Mouse (Mus musculus) frontal cortex, postnatal 36 days (tissue): Measurements from ENCODE around the gene Dclre1a.
"Not testable (repeated sequence)": the region's sequence is repeated elsewhere in the genome, so short reads cannot be mapped to it uniquely, and the experiment has no call there.

Experiments
- DNase-seq, 2 experiments: peaks; one replicate each; pipeline ENCODE4 v3.0.0; 2022; ENCODE audit warnings: low spot score in 2 of 2

The Dclre1a gene

DNA sequence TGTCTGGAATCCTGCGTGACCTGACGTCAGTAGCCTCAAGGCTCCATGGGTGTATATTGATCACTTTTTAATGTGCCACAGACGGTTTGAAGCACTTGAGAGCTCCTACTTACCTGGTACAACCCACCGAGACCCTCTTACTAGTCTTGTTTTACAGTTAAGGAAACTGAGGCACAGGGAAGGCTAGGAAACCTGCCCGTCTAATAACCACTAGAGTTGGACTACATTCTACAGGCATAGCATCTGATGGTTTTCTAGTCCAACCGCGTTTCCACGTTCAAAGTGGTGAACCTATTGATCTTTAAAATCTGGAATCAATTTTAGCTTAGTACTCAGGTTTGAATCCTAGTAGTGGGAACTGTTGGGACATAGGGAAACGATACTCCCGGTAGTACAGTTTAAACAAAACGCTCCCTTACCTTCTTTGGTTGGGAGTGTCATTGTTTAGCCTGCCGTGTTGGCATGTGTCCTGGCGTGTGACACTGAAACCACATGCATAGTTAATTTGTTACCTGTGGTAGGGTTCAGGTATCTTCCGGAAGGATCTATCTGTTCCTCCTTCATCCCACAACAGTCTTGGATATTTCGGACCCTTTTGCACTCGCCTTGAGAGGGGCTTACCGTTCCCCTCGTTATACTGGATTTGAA is 1.1 kb upstream of the Dclre1a start:
- no peak for DNase-seq

DNA sequence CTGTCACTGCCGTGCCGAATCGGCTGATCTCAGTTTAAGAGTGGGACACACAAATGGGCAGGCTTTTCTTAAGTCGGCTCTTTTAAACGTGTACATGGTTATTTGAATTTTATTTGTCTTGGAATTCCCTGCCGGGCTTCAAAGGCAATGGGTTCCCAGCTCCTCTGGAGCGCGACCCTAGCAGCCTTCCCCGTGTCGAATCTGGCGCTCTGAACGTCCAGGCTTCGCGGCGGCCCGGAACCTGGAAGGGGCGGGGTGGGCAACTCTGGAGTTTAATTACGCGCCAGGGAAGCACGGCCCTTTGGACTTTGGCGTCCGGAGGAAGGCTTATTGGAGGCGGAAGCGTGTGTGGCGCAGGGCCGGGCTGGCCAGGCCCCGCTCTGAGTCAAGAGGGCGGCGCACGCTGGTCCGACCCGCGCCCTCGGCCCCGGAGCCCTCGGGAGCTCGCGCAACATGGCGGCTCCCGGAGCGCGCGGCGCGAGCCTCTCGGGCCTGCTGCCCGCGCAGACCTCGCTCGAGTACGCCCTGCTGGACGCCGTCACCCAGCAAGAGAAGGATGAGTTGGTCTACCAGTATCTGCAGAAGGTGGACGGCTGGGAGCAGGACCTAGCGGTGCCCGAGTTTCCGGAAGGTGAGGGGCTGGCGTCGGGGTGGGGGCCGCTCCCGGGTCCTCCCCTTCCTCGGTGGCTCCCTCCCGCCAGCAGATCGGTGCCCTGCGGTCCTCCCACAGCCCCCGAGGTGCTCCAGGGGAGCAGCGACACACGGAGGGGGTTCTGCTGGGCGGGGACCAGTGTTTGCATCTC is 409 bp upstream of the Dclre1a start, which contains the start of gene Nhlrc2:
Gene Nhlrc2, plus strand, starts transcription at position 32 of the 803 bp plus-strand sequence.
- peak; percentile 76 to 83 for DNase-seq

DNA sequence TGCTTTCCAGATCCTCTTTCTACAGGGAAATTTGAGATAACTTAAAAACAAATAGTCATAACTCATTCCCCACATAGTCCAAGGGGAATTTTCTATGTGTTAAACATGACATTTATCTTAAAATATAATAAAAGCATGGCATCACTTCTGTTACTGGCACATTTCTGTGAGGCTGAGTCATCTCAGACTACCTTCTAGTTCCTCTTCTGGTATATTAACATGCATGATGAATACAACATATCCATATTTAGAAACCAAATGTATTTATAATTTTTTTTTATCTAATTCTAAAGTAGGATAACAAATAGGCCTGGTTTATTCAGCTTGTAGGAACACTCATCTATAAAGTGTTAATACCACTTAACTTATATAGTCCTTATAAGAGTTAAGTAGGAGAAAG is 2.0 kb downstream of the Dclre1a start:
- DNase-seq: no peak

DNA sequence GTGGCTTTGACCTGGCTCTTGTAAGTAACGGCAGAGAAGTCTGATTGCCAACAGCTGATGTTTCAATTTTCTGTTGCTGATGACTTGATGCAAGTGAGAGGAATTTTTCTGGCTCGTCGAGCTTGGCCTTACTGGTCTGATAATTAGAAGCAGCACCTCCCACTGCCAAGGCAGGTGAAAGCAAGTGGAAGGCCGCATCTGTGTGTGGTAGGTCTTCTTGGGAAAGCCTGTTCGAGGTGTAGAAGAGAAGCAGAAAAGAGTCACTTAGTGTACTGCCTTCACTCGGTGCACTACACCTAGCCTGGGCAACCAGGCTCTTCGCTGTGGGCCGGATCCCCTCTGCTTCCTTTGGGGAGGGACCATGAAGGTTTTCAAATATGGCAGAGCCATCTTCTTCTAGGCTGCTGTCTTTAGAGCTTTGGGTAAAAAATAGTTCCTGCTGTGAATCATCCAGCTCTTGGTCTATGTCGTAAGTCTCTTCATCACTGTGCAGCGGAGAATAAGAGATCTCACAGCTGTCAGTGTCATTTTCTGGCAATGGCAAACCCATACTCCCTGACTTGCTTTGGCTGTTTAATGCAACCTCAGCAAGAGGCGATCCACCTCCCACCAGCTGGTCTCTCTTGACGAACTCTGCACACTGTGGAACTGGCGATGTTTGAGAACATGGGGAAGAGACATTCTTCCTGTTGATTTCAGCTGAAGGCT is 3.2 kb downstream of the Dclre1a start:
- no peak for DNase-seq

DNA sequence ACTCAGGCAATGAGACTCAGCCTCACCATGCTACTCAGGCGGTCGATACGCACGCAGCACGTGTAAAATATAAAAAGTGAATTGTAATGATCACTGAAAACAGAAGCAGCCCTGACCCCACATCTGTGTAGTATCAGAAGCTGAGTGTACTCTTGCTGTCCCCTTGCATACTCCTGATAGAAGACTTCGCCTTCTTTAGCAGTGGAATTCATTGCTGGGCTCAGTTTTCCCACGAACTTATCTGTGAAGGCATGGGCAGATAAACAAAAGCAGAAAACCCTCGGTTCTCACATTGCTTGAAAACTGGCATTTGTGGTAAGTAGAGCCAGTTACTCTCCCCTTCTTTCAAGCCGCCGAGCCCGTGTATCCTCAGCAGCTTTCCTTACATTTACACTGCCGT is 4.7 kb downstream of the Dclre1a start:
- no peak for DNase-seq

DNA sequence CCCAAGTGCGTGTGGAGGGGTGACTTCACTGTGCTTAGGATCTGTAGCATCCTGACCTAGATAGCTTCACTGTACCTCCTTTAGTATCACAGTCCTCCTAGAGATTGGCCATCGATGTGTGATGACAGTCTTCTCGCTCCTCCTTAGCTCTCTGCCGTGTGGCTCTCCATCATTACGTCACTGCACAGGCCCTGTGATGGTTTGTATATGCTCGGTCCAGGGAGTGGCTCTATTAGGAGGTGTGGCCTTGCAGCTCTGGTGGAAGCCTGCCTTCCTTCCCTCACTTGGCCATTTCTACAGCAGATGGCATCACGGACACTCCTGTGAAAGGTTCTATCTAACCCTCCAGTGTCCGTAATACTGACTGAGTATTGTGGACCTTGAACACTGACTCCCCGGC is 12.3 kb downstream of the Dclre1a start:
- no peak for DNase-seq

DNA sequence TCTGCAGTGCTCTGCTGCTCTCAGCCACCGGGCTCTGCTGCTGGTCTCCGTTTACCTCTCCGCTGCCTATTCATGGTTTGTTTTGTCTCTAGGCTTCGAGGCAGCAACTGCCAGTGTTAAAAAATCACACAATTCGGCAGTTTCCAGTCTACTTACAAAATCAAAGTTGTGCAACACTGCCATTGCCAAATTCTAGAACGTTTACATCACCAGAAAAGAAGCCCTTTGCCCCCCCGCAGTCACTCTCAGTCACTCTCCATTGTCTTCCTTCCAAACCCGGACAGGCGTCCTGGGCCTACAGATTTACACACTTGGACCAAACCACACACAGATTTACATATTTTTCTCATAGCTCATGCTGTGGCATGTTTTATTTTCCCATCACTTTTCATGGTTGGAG is 13.0 kb downstream of the Dclre1a start:
- DNase-seq: no peak

DNA sequence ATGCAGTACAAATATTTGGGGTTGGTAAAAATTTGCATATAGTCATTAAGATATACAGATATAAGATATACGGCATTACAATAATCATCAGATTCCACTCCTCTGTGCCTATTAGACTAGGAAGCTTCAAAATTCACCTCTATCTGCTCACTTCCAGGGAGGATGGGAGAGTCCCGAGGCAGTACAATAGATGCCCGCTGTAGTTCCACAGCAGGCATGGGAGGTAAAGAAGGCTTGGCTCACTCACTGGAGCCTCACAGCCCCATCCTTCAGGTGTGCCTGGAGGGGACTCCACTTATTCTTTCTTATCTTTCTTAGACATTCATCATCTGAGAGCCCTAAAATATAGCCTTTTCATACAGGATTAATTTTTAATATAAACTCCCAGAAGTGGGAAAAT is 13.7 kb downstream of the Dclre1a start:
- DNase-seq: no peak

DNA sequence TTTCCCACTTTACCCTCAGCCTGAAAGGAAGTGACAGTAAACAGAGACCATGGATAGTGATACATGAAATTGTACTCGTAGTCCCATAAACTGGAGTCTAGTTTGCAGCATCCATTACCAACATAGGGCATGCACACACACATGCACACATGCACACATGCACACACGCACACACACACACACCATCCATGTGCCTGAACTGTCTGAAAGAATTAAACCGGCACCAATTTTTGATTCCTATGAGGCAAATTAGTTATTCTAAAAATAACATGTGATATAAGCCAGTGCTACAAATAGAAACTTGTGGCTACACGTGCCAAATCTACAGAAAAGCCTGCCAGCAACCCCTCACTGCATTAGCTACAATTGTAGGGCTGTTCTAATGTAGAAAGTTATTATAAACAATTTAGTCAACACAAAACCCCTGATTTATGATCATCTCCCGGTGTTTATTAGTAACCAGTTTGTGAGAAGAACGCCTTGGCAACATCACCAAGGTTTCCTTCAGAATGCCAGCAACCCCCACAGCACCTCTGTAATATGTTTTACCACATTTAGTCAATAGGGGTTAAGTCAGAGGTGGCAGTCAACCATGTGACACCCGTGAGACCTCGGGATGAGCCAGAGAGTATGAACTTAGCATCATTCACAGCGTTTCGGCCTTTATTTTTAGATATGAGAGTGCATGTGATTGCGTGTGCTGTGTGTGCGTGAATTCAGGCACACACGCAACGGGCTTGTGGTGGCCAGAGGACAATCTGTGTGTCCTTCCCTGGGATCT is 14.5 kb downstream of the Dclre1a start:
- no peak for DNase-seq

DNA sequence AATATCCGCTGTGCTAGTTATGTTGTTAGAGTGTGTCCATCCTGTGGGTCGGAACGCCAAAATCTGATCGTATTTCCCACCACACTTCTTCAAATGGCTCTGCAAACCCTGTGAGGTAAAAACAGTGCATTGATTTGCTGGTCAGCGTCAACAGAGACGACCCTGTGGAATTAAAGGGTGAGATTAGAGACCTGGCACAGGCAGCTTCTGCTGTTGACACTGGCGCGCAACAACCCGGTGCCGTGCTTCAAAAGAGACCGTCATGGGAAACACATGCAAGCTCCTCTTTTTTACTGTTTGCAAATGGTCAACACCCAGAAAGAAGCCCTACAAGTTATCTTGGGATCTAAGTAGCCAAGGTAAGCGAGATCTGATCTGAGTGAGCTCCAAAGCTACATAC is 16.8 kb downstream of the Dclre1a start:
- no peak for DNase-seq

DNA sequence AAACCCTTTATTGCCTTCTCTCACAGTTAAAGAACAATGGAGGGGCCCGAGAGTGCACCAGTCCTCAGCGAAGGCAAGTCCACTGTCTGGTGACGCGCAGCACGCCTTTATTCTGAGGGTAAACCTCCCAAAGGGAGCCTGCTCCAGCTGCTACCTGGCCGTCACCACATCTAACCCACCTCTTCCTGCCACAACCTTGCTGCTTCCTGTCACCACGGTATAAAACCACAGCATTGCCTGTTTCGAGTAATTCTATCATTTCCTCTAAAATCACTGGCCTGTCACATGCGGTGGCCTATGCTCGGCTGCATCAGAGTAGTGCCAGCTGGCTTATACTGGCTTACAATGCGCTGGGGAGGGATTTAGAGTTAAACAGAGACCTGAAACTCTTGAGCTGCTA is 17.5 kb downstream of the Dclre1a start:
- DNase-seq: not testable (repeated sequence)

DNA sequence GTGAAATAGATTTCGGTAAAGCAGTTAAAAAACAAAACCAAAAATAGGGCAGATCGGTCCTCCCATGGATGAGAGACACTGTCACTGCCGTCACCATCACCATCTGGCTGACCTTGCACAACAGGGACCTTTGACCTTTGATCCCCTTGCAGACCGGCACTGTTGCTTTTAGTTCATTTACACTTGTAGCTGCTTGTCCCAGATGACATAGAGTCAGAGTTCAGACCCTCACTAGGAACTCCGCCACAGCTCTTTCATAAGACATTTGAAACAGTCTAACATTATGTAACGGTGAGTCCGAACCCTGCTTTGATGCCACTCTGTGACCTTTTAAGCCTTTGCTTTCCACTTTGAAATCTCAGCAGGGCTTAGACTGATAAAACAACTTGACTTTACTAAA is 28.6 kb downstream of the Dclre1a start:
- not testable (repeated sequence) for DNase-seq

DNA sequence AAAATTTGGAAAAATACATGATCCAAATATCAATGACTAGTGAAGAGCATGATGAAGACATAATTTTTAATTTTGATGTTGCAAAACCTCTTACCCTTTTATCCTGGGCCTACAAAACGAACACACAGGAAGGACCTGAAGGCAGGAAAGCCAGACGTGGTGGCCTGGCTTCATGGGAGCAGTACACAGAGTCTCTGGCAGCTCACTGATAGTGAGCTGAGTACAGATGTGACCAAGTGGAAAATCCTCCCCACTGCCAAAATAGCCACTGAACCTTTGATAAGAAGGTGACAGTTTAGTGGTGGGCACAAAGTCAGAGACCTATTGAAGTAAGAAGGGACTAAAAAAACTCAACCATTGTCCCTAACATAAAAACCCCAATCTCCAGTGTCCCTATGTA is 34.5 kb downstream of the Dclre1a start:
- DNase-seq: not testable (repeated sequence)

DNA sequence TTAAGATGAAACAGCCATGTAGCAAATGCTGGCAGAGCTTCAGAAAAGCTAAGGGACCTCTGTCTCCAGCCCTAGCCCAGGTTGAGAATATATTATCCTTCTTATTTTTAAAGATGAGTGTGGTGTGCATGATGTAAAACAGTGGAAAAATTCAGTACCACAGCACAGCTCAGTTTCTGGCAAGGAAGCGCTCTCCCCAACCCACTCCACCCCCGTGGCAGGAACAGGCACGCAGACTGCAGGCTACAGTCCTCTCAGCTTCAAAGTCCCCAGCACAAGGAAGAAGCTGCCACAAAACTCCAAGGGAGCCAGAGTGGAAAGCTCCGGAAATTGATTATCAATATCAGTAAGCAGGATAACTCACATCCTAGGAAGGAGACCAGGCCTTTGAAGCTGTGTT is 36.8 kb downstream of the Dclre1a start:
- DNase-seq: not testable (repeated sequence)

DNA sequence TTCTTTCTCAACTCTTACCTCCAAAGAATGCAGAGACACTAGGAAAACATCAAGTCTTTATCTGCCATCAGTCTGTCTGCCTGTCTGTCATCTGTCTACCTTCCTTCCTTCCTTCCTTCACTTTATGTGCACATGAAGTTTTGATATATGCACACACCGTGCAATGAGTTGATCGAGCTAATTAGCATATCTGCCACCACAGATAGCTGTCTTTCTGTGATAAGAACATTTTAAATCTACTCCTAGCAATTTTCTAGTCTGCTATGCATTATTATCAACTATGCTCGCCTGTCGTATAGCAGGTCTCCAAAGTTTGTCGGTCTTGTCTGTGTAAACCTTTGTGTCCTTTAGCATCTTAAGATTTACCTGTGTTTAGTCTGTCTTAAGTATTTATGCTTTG is 44.5 kb downstream of the Dclre1a start:
- not testable (repeated sequence) for DNase-seq

DNA sequence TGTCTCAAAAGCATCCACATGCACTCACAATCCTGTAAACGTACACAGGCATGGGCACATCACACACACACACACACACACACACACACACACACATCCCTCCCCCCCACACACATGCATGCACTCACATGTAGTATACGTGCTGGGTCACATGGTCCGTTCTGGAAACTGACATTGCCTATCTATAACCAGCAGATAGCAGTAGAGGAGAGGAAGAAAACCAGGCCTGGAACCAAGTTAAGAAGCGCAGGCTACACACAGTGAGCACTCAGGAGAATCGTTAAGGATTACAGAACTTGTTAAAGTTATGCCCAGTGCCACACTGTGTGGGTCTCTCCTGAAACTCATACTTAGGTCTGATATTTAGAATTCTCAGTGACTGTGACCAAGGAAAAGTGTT is 45.0 kb downstream of the Dclre1a start:
- not testable (repeated sequence) for DNase-seq

DNA sequence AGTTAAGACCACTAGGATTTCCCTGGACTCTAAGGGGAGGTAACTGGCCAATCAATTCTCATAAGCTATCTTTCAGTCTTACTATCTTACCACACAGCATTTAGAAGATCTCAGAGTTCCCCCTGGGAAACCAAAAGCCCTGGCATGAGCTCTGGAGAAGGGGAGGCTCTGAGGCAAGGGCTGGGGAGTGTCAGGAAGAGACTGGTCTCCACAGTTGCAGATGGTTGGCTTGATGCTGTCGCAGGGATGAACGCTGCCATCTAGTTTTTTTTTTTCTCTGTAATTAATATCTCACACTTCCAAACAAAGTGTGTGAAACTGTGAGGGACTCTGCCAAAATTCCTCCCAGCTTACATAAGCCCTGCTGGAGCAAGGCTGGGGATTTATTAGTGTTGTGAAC is 53.9 kb downstream of the Dclre1a start:
- DNase-seq: not testable (repeated sequence)

DNA sequence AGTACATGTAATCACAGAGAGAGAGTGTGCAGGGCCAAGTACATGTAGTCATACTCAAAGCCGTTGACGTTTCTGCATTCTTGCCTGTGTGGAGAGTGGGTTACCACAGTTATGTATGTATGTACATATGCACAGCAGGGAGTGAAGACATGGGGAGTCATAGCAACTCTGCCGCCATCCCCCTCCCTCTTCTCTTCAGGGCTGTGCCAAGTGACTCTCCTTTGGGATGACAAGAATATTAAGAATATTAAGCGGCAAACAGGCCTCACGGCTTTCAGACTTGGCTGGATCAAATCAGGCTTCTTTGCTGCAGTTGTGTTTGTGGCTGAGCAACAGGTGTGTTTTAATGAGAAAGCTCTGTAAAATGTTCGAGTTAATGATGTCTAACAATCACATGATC is 58.4 kb downstream of the Dclre1a start:
- DNase-seq: no peak

DNA sequence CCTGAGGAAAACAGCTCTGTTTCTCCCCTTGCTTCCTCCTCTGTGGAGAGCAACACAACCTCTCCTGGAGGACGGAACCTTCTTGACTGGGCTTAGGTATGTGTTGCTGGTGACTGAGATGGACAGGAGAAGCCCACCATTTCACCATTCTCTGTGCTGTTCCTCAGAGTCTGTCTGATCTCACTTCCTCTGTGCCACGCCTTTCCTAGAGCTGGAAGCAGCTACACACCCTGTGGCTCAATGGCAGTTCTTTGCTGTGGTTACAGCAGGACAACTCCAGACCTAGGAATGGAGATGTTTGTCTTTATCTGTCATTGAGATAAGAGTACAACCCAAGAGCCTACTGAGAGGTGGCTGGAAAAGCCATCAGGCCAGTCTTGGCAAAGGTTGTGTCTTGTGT is 60.7 kb downstream of the Dclre1a start:
- DNase-seq: no peak

DNA sequence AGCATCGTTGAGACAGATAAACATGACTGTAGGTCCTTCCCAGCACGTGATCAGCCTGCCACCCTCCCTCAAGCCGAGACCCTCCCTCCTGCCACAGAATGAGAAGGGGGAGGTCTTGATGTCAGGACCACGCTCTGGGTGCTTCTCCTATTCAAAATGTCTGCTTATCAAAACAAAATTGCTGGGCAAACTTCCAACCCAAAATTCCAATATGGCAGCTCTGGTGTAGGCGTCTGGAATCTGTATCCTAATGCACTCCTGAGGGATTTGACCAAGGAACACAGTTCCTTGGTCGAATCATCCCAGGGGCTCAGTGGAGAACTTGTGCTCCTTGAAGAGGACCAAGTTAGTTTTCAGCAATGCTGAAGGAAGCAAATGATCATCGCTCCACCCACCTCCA is 61.1 kb downstream of the Dclre1a start:
- no peak for DNase-seq

DNA sequence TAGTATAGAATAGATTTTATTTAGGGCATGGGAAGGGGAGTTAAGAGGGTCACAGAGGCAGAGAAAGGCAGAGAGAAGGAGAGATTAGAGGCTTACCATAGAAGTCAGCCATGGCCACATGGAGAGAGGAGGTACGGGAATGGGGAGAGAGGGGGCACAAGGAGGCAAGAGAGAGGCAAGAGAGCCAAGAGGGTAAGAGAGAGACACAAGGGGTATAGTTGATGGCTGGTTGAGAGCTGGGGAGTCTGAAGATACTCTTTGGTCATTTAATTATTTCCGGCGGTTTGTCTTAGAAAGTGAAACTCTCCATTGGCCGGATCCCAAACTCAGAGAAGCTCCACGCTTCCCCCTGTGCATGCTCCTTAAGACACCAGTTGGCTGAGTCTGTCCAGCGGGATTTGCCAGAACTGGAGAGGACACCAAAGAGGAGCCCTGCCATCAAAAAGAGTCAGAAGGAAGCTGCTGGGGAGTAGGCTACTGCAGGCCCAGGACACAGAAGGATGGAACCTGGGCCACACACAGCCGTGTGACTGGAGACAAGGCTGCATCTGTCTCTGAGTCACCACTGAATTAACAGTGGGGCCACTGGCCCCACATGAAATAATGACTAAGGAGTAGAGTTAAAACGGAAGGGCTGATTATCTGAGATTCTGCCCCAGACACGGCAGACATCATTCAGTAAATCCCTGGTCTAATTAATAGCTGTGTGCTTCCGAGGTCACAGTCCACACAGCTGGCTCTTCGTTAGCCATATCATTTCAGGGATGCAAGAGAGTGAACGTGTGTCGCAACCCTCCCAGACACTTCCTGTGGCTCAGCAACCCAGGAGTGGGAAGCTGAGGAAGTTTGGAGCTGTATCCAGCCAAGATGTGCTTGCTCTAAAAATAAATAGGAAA is 62.4 kb downstream of the Dclre1a start:
- no peak for DNase-seq
